Mouse (Mus musculus) testis, adult 2 months (tissue): ENCODE data around the gene Fgd2.

Source experiments
- CTCF ChIP-seq: fragments of 200-500 bp; IDR thresholded peaks from 2 replicates; pipeline ENCODE4 v1.5.1; 2012; ENCODE audit warnings: low read depth, mild to moderate bottlenecking, inconsistent platforms, low read length, moderate library complexity; ENCODE audit not compliant: control insufficient read depth, insufficient read depth, insufficient replicate concordance
- POLR2A ChIP-seq: fragments of 200-500 bp; IDR thresholded peaks from 2 replicates; pipeline ENCODE4 v1.6.1; 2012; ENCODE audit warnings: low read depth, mild to moderate bottlenecking, inconsistent platforms, low read length, moderate library complexity; ENCODE audit not compliant: control insufficient read depth

DNA sequence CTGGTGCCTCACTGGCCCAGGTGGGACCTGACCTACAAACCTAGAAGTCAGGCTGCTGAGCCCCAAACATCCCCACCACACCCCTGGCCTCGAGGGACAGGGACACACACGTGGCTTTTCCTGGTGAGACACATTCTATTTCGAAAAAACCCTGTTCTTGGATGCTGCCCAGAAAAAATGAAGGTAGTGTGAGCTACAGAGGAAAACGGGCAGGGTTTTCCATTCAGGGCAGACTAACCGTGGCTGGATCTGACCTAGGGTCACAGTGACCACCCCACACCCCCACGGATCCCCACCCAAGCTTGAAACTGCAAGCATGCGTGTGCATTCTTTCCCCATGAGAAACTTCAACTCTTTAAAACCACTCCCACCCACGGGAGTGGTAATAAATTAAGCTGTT, 67.5 kb downstream of the Fgd2 start:
- TF ChIP-seq CTCF = no peak
- TF ChIP-seq POLR2A = no peak
